Mouse (Mus musculus): ENCODE data around the gene Anxa7.

The Anxa7 gene

DNA sequence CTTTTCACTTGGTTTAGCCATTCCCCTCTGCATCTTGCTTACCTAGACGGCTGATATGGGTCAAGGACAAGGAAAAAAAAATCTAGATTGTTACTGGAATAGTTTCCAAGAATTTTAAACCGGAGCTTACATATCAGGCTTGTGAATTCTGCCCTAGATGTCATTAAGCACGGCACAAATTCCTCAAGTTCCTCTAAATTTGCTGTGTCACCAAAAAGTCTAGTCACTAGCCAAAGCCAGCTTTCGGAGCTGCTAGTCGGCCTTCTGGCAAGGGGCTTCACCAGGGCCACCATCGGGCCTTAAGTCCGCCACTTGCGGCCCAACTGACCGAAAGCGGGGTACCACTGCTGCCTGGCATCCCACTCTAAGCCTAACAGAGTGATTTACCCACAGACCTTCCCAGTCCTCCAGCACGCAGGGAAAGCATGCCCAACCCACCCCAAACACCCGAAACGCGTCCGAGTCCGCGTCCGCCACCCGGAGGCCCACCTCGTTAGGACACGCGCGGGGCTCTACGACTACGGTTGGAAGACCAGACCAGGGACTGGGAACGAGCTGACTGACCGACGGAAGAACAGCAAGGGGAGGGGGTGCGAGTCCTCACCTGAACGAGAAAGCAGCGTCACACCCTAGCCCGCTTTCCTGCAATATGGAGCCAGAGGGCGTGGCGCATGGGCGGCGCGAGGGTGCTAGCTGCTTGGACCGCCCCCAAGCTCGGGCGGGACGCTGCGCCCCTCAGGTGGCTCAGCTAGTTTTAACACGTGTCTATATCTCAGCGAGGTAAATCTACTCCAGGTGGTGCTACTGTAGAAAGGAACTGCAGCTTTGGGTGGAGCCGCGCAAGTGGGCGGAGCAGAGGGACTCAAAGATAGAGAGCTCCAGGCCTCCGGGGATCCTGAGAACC, at the start of gene Anxa7:
Gene Anxa7, minus strand, starts transcription at position 843 of the 904 bp plus-strand sequence.
- peak; percentile 54 to 66 for DNase-seq (ENCODE audit: low spot score in 2 of 2)

DNA sequence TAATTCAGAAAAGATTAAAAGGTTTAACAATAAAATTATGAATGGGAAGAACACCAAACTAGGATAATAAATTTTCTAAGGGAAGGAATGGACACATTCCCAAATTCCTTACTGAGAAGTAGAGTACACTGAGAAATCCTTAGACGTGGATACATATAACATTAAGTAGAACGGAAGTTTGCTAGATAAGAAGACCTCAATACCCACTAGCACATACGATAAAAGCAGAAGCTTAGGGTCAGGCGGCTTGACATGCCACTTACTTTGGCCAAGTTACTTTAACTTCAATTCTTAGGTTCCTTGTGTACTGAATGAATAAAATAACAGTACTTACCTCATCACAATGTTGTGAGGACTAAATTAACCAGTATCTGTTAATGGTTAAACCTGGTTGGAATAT, 49.7 kb upstream of the Anxa7 start:
- no peak for DNase-seq (ENCODE audit: low spot score in 2 of 2)

DNA sequence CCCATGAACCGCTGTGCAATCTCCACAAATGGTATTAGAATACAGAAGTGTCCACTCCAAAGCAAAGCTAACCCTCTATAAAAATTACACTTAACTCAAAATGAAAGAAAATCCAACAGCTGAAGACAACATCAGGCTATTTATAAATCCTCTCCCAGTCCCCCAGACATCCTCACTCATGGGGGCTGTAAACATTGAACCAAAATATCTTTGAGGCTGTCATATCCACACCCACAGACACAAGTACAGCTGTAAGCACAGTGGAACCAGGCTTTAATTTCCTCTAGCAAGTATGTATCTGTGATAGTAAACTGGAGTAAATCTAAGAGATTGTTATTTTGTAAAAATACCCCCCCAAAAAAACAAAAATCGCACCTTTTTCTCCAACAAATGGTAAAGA, 40.2 kb upstream of the Anxa7 start:
- no peak for DNase-seq (ENCODE audit: low spot score in 2 of 2)

DNA sequence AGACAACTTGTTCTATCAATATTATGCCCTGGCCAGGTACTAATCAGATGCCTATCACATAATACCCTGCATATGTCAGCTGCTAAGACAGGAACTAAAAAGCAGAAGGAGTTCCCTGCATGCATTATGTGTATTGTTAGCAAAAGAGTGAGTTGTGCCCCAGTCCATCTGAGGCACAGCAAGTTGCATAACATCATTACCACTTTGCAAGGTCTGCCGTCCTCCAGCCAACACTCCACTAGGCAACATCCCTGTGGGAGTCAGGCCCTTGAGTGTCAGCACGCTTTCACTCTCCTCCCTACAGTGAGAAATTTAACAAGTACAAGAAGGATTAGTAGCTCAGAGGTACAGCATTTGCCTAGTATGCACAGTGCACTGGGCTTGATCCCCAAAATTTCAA, 28.5 kb upstream of the Anxa7 start:
- DNase-seq (ENCODE audit: low spot score in 2 of 2): no peak

- no peak for DNase-seq (ENCODE audit: low spot score in 2 of 2)
Observed at GRCm38 (mm10) chr14:20502966-20503365, 23.0 kb upstream of the Anxa7 start.

DNA sequence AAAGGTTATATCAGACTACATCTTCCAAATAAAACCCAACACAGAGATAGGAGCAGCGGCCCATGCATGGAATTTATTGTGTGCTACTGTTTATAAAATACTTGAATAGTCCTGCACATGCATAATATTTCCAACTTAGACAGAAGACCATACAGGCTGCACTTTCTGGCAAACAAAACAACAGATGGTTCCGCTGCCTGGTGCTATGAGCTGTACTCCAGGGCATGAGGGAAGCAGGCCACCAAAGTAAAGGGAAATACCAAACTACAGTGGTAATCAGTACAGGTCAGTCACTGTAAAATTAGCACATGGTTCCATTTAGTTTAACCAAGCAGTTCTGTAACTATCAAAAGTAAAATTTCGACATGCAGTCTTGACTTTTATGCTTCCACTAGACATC, 20.0 kb upstream of the Anxa7 start:
- DNase-seq (ENCODE audit: low spot score in 2 of 2): no peak

DNA sequence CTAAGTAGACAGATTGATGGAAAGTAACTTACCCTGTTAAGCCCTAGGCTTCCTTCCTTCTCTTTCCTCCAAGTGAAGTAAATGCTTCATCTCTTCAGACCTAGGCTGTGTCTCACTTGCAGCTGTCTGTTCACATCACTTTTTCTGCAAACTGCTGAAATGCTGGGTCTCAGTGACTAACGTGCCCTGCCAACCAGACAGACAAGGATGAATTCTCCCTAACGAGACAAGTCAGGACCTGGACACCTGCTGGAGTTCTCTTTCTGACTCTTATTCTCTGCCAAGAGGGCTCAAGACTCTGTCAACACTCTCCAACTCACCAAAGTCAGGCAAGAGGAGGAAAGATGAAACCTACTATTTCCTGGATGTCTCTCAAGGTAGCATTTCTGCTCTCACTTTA, 16.7 kb upstream of the Anxa7 start, which contains the start of gene Mss51:
Gene Mss51, minus strand, starts transcription at position 299 of the 400 bp plus-strand sequence.
- no peak for DNase-seq (ENCODE audit: low spot score in 2 of 2)

DNA sequence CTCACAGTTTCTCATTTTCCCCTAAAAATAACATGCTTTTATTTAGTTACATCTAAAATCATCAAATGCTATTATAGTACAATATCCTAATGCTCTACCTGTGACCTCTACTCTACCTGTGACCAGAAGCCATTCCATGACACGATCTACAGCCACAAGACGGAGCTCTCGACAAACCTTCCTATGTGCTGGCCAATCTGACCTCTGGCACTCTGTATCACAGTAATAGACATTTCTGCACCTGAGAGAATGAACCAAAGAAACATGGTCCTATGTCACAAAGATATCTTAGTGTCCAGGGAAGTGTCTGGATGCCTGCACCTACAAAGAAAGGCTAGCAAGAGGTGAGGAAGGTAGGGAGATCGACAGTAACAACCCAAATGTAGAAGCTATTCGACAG, 6.1 kb upstream of the Anxa7 start:
- no peak for DNase-seq (ENCODE audit: low spot score in 2 of 2)

DNA sequence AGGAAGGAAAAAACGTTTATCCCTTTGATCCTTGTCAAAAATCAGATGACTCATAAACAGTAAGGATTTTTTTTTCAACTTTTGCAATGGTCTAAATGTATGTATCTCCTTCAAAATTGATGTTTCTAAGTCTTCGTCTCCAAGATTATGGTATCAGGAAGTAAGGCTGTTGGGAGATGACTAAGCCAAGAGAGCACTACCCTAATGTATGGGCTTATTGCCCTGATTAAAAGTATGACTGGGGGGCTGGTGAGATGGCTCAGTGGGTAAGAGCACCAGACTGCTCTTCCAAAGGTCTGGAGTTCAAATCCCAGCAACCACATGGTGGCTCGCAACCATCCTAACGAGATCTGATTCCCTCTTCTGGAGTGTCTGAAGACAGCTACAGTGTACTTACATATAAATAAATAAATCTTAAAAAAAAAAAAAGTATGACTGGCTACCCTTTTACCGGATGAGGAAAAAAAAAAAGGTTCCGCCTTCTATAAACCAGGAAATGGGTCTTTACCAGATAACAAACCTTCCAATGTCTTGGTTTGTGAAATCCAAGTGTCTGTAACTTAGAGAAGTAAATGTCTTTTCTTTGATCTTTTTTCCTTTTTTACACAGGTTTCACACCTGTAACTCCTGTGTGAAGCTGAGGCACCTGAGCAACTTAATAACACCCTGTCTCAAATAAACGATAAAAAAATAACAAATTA, 2.3 kb upstream of the Anxa7 start:
- DNase-seq (ENCODE audit: low spot score in 2 of 2): no peak

GRCm38 (mm10) chr14:20481211-20481610, 1.3 kb upstream of the Anxa7 start:
- DNase-seq (ENCODE audit: low spot score in 2 of 2): no peak

GRCm38 (mm10) chr14:20480195-20480579, 254 bp upstream of the Anxa7 start:
- no peak for DNase-seq (ENCODE audit: low spot score in 2 of 2)

GRCm38 (mm10) chr14:20478801-20479200, 1.1 kb downstream of the Anxa7 start:
- DNase-seq (ENCODE audit: low spot score in 2 of 2): no peak

GRCm38 (mm10) chr14:20478385-20478784, 1.5 kb downstream of the Anxa7 start:
- DNase-seq (ENCODE audit: low spot score in 2 of 2): peak in 1 of 2 experiments; percentile 13

DNA sequence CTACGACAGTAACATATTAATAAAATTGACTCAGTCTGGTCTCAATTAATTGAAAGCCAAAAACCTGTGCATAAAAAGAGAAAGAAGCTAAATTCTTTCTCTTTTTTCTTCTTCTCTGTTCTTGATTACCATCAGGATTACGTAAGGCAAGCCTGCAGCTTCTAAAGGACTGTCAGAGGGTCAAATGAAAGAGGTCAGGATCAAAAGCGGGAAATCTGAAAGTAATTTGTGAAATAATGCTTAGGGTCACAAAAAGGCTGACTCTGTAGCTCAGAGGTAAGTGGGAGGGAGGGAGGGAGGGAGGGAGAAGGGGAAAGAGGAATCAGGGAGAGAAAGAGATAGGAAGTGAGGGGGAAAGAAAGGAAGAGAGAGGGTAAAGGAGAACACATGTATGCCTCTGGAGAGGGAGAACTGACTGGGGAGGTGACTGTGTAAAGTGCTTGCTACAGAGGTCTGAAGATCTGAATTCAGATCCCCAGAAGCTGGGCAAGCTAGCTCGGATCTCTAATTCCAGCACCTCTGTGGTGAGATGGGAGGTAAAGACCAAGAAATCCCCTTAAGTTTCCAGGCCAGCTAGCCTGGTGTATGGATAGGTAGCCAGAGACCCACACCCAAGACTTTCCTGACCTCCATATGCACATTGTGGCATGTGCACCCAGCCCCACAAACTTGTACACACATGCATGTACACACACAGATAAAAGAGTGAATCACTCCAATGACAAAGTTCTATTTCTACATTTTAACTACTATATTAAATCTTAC, 2.5 kb downstream of the Anxa7 start:
- no peak for DNase-seq (ENCODE audit: low spot score in 2 of 2)

DNA sequence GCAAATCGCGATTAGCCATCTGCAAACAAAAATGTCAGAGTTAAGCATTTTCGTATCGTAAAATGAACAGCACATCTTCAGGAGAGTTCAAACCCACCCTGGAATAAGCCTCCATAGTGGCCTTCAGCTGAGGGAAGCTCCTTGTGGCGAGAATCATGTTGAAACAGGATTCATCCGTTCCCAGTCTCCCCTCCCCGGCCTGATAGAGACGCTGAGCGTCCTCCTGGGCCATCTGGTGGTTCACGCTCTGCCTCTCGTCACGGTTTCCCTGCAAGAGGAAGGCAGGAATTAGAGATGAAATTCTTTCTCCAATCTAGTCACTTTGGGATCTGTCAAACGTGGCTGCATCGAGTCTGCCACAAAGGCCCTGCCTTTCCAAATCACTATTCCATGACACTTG, 19.7 kb downstream of the Anxa7 start:
- DNase-seq (ENCODE audit: low spot score in 2 of 2): no peak

DNA sequence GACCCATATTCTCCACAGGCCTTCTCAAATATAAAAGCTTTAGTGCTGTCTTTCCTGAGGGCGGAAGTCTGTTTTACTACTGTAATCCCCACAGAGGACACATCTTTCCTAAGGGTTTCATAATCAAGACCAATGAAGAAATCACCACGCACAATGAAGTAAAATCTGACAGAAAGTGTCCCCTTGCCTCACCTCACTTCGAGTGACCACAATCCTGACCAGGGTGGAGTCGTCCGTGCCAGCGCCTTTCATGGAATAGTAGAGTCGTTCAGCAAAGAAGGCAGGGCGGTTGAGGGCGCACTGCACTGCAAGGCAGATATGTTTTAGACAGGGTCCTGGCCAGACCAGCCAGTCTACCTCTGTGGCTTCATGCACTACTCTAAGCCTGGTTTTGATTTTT, 21.6 kb downstream of the Anxa7 start:
- no peak for DNase-seq (ENCODE audit: low spot score in 2 of 2)

- DNase-seq (ENCODE audit: low spot score in 2 of 2): no peak
Observed at GRCm38 (mm10) chr14:20452929-20453328, 27.0 kb downstream of the Anxa7 start.

DNA sequence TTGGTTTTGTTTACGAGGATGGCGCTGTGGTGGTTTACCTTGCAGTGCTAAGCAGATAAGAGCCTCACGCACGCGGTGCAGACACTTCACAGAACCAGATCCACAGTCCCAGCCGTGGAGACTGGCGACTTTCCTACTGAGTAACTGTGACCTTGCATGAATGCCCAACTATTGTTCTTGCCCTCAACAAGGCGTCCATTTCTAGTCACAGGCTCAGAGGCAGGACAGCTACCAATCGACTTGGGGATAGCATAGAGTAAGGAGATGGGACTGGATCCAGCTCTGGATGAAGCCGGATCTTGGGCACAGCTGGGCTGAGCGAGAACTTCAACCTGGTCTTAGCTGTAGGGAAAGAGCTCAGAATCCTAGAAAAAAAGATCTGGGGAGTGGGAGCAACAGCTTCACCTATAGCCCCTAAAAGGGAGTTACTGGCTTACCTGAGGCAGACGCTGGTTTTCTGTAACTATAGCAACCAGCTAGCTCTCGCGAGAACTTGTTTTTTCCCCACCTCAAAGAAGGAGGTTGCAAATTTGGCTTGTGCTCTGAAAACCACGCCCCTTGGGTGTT, 28.1 kb downstream of the Anxa7 start, which contains the start of gene Cfap70:
Gene Cfap70, minus strand, starts transcription at position 462 of the 567 bp plus-strand sequence.
- peak; percentile 52 to 63 for DNase-seq (ENCODE audit: low spot score in 2 of 2)

- DNase-seq (ENCODE audit: low spot score in 2 of 2): no peak
Observed at GRCm38 (mm10) chr14:20451302-20451701, 28.6 kb downstream of the Anxa7 start.

DNA sequence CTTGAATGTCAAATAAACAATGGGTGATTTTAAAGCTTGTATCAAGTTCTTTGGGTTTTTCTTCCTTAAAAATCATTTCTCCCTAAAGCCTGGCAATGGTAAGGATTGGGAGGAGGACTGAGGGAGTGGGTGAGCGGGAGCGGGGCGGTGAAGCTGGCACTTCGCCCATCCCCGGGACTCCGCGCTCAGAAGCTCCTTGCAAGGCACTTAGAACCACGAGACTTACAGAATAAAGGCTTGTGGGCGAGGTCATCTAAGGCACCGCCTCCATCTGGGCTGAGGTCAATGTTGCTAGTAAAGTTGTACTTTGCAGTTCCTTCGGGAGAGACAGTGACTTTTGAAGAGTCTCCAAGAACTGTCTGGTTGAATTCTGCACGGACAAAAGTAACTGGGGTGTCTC, 32.7 kb downstream of the Anxa7 start:
- DNase-seq (ENCODE audit: low spot score in 2 of 2): no peak

DNA sequence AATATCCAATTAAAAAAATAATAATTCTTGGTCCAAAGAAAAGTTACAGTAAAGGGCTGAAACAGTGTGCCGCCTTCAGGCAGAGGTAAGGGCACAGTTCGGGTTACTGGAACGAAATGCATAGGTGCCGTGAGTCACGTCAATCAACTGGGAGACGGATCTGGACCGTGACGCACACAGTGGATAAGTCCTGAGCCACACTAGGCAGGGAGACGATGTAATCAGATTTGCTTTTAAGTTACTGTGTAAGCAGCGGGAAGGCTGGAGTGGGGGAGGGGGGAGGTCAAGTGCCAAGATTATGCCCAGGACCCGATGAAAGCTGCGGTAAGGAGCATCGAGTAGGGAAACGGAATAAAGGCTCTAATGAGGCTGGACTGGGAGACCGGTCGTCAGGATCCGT, 37.7 kb downstream of the Anxa7 start:
- no peak for DNase-seq (ENCODE audit: low spot score in 2 of 2)

- DNase-seq (ENCODE audit: low spot score in 2 of 2): no peak
Observed at GRCm38 (mm10) chr14:20436976-20437375, 43.0 kb downstream of the Anxa7 start.

Measured in thymus, postnatal 10 days (tissue).